Mouse (Mus musculus) C2C12 (cell line): Measurements from ENCODE around the gene Oprm1.

Experiments
- CEBPB ChIP-seq: IDR thresholded peaks from one replicate; pipeline ENCODE4 v1.6.1; 2011; ENCODE audit warnings: low read depth, mild to moderate bottlenecking, control low read depth, moderate library complexity
- CTCF ChIP-seq: IDR thresholded peaks from one replicate; pipeline ENCODE4 v1.5.1; 2011; ENCODE audit not compliant: control insufficient read depth, insufficient read depth, insufficient read length
- MAX ChIP-seq: IDR thresholded peaks from one replicate; pipeline ENCODE4 v1.6.1; 2011; ENCODE audit warnings: mild to moderate bottlenecking, control low read depth
- MYOG ChIP-seq: IDR thresholded peaks from one replicate; pipeline ENCODE4 v1.6.1; 2011; ENCODE audit not compliant: control insufficient read depth, insufficient read length; ENCODE audit errors: extremely low read depth
- USF1 ChIP-seq: IDR thresholded peaks from one replicate; pipeline ENCODE4 v1.6.1; 2011; ENCODE audit warnings: low read depth, mild to moderate bottlenecking, control low read depth, moderate library complexity

DNA sequence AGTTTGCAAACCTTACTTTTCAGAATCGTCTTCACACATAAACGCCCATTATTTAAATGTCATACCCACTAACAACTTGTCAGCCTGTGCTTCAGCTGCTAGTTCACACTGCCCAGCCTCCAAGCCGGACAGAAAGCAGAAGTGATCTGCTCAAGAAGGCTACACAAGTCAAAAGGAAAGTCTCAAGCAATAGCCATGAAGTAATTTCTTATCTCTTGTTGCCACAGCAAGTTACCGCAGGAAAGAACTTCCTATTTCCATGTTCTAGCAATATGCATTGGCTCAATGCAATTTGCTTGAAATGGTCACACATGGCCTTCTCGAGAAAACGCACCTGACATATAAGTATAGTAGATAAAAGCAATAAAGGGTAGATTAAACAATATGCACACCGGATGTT is 304.7 kb downstream of the Oprm1 start:
- TF ChIP-seq CTCF = no peak
- no peak for TF ChIP-seq MAX
- no peak for TF ChIP-seq USF1
- no peak for TF ChIP-seq MYOG
- TF ChIP-seq CEBPB = no peak
